Mouse (Mus musculus): ENCODE data around the gene Gm20605.

DNA sequence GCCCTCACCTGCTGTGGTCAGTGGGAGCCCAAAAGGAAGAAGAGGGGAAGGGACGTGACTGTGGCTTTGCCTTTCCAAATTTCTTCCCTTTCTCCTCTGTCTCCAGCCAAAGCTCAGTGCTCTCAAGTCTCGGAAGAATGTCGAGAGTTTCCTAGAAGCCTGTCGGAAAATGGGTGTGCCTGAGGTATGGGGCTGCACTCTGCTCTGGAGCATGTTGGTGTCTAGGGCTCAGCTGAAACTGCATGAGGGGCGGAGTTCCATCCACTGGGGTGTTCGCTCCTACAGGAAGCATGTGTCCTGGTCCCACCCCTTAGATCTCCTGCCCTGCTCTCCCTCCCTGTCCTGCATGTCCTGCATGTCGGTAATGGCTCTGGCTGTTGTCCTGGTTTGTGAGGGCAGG, 10.5 kb downstream of the Gm20605 start:
- TF ChIP-seq CTCF (IDR thresholded peaks at IDR 0.05; ENCODE audit: insufficient read depth, low read length): no peak
- TF ChIP-seq POLR2A (IDR thresholded peaks at IDR 0.05; ENCODE audit: borderline replicate concordance, extremely low read depth, low read depth, low read length): no peak

All from lung, adult 2 months (tissue).